Mouse (Mus musculus): ENCODE measurements at regions not wholly inside any gene's neighbourhood (a gene's known extent, or its start where the extent isn't known, plus 50 kb on each side); places are given as distances from the start of the nearest gene placed in this dataset.

DNA sequence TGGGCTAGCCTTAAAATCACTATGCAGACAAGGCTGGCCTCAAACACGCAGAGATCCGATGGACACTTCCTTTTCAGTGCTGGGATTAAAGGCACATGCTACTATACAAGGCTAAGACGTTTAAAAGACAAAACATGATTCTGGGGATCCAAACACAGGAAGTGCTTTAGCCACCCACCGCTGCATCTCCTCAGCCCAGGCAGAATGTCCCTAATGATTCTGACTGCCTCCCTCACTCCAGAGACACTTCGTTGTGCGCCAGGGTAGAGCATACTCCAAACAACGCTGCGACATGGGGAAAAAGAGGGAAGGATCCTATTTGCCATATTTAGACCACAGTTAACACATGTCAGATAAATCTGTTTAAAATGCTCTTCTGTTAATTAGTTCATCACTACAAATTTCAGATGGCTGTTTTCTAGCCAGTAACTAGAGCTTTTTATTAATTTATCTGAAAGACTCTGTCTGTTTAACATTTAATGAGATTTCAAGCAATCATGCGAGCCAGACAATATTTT, 443.5 kb downstream of the Kif2b start:
- no peak for DNase-seq (ENCODE audit: low read depth, low spot score)
- H3K9me3 ChIP-seq (replicated peaks; ENCODE audit: insufficient read depth, low read length), result no peaks in the 10 kb centered on the region
- TF ChIP-seq MEF2A (IDR thresholded peaks at IDR 0.05; ENCODE audit: extremely low read depth, insufficient replicate concordance, low read depth, low read length, poor library complexity, severe bottlenecking), result no peak
- no peak for TF ChIP-seq CHD2 (IDR thresholded peaks at IDR 0.05; ENCODE audit: low read length)
- TF ChIP-seq SMC3 (IDR thresholded peaks at IDR 0.05; ENCODE audit: low read depth, low read length), result no peak
- no peak for TF ChIP-seq RCOR1 (IDR thresholded peaks at IDR 0.05; ENCODE audit: low read depth, low read length)
- TF ChIP-seq ELF1 (IDR thresholded peaks at IDR 0.05; ENCODE audit: low read depth, low read length), result no peak
- TF ChIP-seq NELFE (IDR thresholded peaks at IDR 0.05; ENCODE audit: low read depth, low read length), result no peak
- no peak for TF ChIP-seq MAX (IDR thresholded peaks at IDR 0.05; ENCODE audit: low read length)
- no peak for TF ChIP-seq NRF1 (IDR thresholded peaks at IDR 0.05; ENCODE audit: insufficient read depth, low read depth, low read length, poor library complexity, severe bottlenecking)
- TF ChIP-seq GABPA (IDR thresholded peaks at IDR 0.05; ENCODE audit: low read depth, low read length), result no peak
- no peak for TF ChIP-seq CHD1 (IDR thresholded peaks at IDR 0.05; ENCODE audit: low read depth, low read length)
- TF ChIP-seq USF2 (IDR thresholded peaks at IDR 0.05; ENCODE audit: borderline replicate concordance in 1 of 2, insufficient read depth in 1 of 2, low read depth in 1 of 2, low read length in 2 of 2), result no peak
- no peak for TF ChIP-seq MYB (IDR thresholded peaks at IDR 0.05; ENCODE audit: low read depth, low read length)
- no peak for TF ChIP-seq USF1 (IDR thresholded peaks at IDR 0.05; ENCODE audit: low read depth, low read length)
- no peak for TF ChIP-seq POLR2A (IDR thresholded peaks at IDR 0.05; ENCODE audit: control insufficient read depth in 1 of 2, insufficient read depth in 1 of 2, low read depth in 1 of 2, low read length in 2 of 2, poor library complexity in 1 of 2)
- TF ChIP-seq KAT2A (conservative IDR thresholded peaks at IDR 0.05; ENCODE audit: low read depth, low read length), result no peak
- no peak for TF ChIP-seq ZC3H11A (IDR thresholded peaks at IDR 0.05; ENCODE audit: low read depth, low read length)
- no peak for TF ChIP-seq RAD21 (IDR thresholded peaks at IDR 0.05; ENCODE audit: low read depth, low read length)
- TF ChIP-seq MAZ (IDR thresholded peaks at IDR 0.05; ENCODE audit: low read depth, low read length), result no peak
- TF ChIP-seq ZMIZ1 (IDR thresholded peaks at IDR 0.05; ENCODE audit: low read depth, low read length), result no peak
- no peak overlapping the region for H3K9ac ChIP-seq (ENCODE audit: control insufficient read depth, low read depth, low read length, poor library complexity, severe bottlenecking)
- H3K79me2 ChIP-seq (ENCODE audit: control insufficient read depth, insufficient read depth, low read length, poor library complexity), result no peaks in the 10 kb centered on the region
- H3K27me3 ChIP-seq (ENCODE audit: control insufficient read depth in 1 of 2, insufficient read depth in 2 of 2, low read length in 2 of 2), result no peaks in the 10 kb centered on the region
- no peak overlapping the region for H3K4me3 ChIP-seq (ENCODE audit: control insufficient read depth in 1 of 2, insufficient read depth in 1 of 2, low read depth in 2 of 2, low read length in 2 of 2)
- no peak overlapping the region for H3K27ac ChIP-seq (ENCODE audit: control insufficient read depth, low read depth, low read length)
- no peaks in the 10 kb centered on the region for H3K4me1 ChIP-seq (ENCODE audit: control insufficient read depth in 1 of 2, insufficient read depth in 2 of 2, low read length in 2 of 2)
- H3K36me3 ChIP-seq (ENCODE audit: control insufficient read depth in 1 of 2, insufficient read depth in 2 of 2, low read length in 2 of 2), result no peaks in the 10 kb centered on the region

DNA sequence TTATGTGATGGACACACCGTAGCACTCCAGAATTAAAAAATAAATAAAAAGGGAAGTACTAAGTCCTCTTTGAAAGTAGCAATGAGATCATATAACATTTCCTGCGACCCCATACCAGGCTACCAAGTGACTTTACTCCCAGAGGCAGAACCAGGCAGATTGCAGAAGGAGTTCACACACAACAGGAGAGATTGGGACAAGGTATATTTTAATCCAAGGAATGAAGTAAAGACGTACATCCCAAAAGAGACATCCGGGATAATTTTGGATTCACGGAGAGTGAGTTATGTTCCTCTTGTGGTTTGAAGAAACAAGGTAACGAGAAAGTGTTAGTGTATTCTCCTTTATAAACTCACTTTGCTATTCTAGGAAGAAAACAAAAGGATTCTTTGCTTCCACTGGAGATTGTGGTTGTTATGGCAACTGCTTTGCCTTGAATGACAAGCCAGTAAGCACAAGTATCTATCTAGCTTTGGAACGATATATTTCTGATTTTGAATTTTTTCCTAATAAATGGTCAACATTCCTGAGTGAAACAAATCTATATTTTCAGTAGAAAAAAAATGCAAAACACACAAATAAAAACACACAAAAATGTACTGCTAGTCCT, 444.5 kb downstream of the Kif2b start:
- no peak overlapping the region for H3K9ac ChIP-seq (ENCODE audit: control insufficient read depth, low read depth, low read length, poor library complexity, severe bottlenecking)
- no peak for TF ChIP-seq MEF2A (IDR thresholded peaks at IDR 0.05; ENCODE audit: extremely low read depth, insufficient replicate concordance, low read depth, low read length, poor library complexity, severe bottlenecking)
- no peak for TF ChIP-seq KAT2A (conservative IDR thresholded peaks at IDR 0.05; ENCODE audit: low read depth, low read length)
- TF ChIP-seq EP300 (IDR thresholded peaks at IDR 0.05; ENCODE audit: low read depth in 1 of 2, low read length in 2 of 2), result no peak
- TF ChIP-seq MAX (IDR thresholded peaks at IDR 0.05; ENCODE audit: low read length), result no peak
- TF ChIP-seq UBTF (IDR thresholded peaks at IDR 0.05; ENCODE audit: borderline replicate concordance, insufficient read depth, low read depth, low read length), result no peak
- no peak for TF ChIP-seq JUND (IDR thresholded peaks at IDR 0.05; ENCODE audit: low read depth, low read length)
- TF ChIP-seq CHD2 (IDR thresholded peaks at IDR 0.05; ENCODE audit: low read length), result no peak
- no peak for TF ChIP-seq ZMIZ1 (IDR thresholded peaks at IDR 0.05; ENCODE audit: low read depth, low read length)
- TF ChIP-seq BHLHE40 (IDR thresholded peaks at IDR 0.05; ENCODE audit: borderline replicate concordance, low read depth, low read length), result no peak
- no peak for TF ChIP-seq USF1 (IDR thresholded peaks at IDR 0.05; ENCODE audit: low read depth, low read length)
- TF ChIP-seq SIN3A (IDR thresholded peaks at IDR 0.05; ENCODE audit: low read length), result no peak
- TF ChIP-seq MYC (IDR thresholded peaks at IDR 0.05; ENCODE audit: low read depth, low read length), result no peak
- TF ChIP-seq MAFK (IDR thresholded peaks at IDR 0.05; ENCODE audit: borderline replicate concordance, low read depth, low read length), result no peak
- no peak for TF ChIP-seq USF2 (IDR thresholded peaks at IDR 0.05; ENCODE audit: borderline replicate concordance in 1 of 2, insufficient read depth in 1 of 2, low read depth in 1 of 2, low read length in 2 of 2)
- no peak for TF ChIP-seq MAZ (IDR thresholded peaks at IDR 0.05; ENCODE audit: low read depth, low read length)
- TF ChIP-seq E2F4 (IDR thresholded peaks at IDR 0.05; ENCODE audit: borderline replicate concordance, low read depth, low read length), result no peak
- TF ChIP-seq ELF1 (IDR thresholded peaks at IDR 0.05; ENCODE audit: low read depth, low read length), result no peak
- TF ChIP-seq RCOR1 (IDR thresholded peaks at IDR 0.05; ENCODE audit: low read depth, low read length), result no peak
- no peak for TF ChIP-seq MXI1 (IDR thresholded peaks at IDR 0.05; ENCODE audit: low read depth, low read length)
- H3K79me2 ChIP-seq (ENCODE audit: control insufficient read depth, insufficient read depth, low read length, poor library complexity), result no peaks in the 10 kb centered on the region
- H3K4me3 ChIP-seq (ENCODE audit: control insufficient read depth in 1 of 2, insufficient read depth in 1 of 2, low read depth in 2 of 2, low read length in 2 of 2), result no peak overlapping the region
- DNase-seq (ENCODE audit: low read depth, low spot score), result no peak
- H3K27ac ChIP-seq (ENCODE audit: control insufficient read depth, low read depth, low read length), result no peak overlapping the region
- no peaks in the 10 kb centered on the region for H3K4me1 ChIP-seq (ENCODE audit: control insufficient read depth in 1 of 2, insufficient read depth in 2 of 2, low read length in 2 of 2)
- H3K36me3 ChIP-seq (ENCODE audit: control insufficient read depth in 1 of 2, insufficient read depth in 2 of 2, low read length in 2 of 2), result no peaks in the 10 kb centered on the region
- no peaks in the 10 kb centered on the region for H3K27me3 ChIP-seq (ENCODE audit: control insufficient read depth in 1 of 2, insufficient read depth in 2 of 2, low read length in 2 of 2)
- no peaks in the 10 kb centered on the region for H3K9me3 ChIP-seq (replicated peaks; ENCODE audit: insufficient read depth, low read length)
